Mouse (Mus musculus): Measurements from ENCODE around the gene AU022252. TPM values are rescaled to one million over a fixed set of nuclear protein-coding genes. Genes with fewer than 3 reads are reported as not detected.

Gene AU022252
- polyA plus RNA-seq, 1 experiment from 2014 or later = 35.1 TPM

GRCm38 (mm10) chr4:119178331-119178730 is 54.2 kb downstream of the AU022252 start:
- Histone ChIP-seq H3K36me3 (replicated peaks; ENCODE audit: control insufficient read depth, insufficient read depth, low read depth, low read length) (no peaks in the 10 kb centered on the region), H3K27ac (replicated peaks; ENCODE audit: low read depth, low read length) (no peak overlapping the region), H3K4me3 (ENCODE audit: low read depth, low read length) (no peak overlapping the region), H3K9ac (replicated peaks; ENCODE audit: low read length) (no peak overlapping the region), H3K4me2 (ENCODE audit: low read depth, low read length) (no peak overlapping the region), H3K4me1 (ENCODE audit: control insufficient read depth, insufficient read depth, low read length) (no peaks in the 10 kb centered on the region), H3K9me3 (replicated peaks; ENCODE audit: control insufficient read depth, low read length) (no peaks in the 10 kb centered on the region), H3K27me3 (ENCODE audit: control insufficient read depth, insufficient read depth, low read length) (no peaks in the 10 kb centered on the region)
- ATAC-seq (replicated peaks; ENCODE audit: insufficient number of reproducible peaks, low FRiP score, low TSS enrichment, low read depth) = no peak
- 72% methylated on average over 18 of the region's 18 CpGs for WGBS
- DNase-seq (ENCODE audit: low spot score) = no peak

- Histone ChIP-seq H3K4me3 (ENCODE audit: low read depth, low read length) (no peak overlapping the region), H3K27me3 (ENCODE audit: control insufficient read depth, insufficient read depth, low read length) (no peaks in the 10 kb centered on the region), H3K36me3 (replicated peaks; ENCODE audit: control insufficient read depth, insufficient read depth, low read depth, low read length) (no peaks in the 10 kb centered on the region), H3K9me3 (replicated peaks; ENCODE audit: control insufficient read depth, low read length) (no peaks in the 10 kb centered on the region), H3K4me2 (ENCODE audit: low read depth, low read length) (no peak overlapping the region), H3K9ac (replicated peaks; ENCODE audit: low read length) (no peak overlapping the region), H3K27ac (replicated peaks; ENCODE audit: low read depth, low read length) (no peak overlapping the region), H3K4me1 (ENCODE audit: control insufficient read depth, insufficient read depth, low read length) (no peaks in the 10 kb centered on the region)
- DNase-seq (ENCODE audit: low spot score) (no peak), ATAC-seq (replicated peaks; ENCODE audit: insufficient number of reproducible peaks, low FRiP score, low TSS enrichment, low read depth) (no peak)
- WGBS = 77% methylated on average over 5 of the region's 5 CpGs
These were observed 54.8 kb downstream of the AU022252 start for GRCm38 (mm10) chr4:119177702-119178101.

- H3K27me3 ChIP-seq (ENCODE audit: control insufficient read depth, insufficient read depth, low read length) = no peaks in the 10 kb centered on the region
- H3K4me3 ChIP-seq (ENCODE audit: low read depth, low read length) = peak within 1 kb of the TSS; percentile 74
- peak within 1 kb of the TSS; percentile 54 for H3K4me2 ChIP-seq (ENCODE audit: low read depth, low read length)
- H3K9me3 ChIP-seq (replicated peaks; ENCODE audit: control insufficient read depth, low read length) = no peaks in the 10 kb centered on the region
- under 1% methylated on average over 40 of the region's 40 CpGs for WGBS
- ATAC-seq (replicated peaks; ENCODE audit: insufficient number of reproducible peaks, low FRiP score, low TSS enrichment, low read depth) (peak; percentile 99), DNase-seq (ENCODE audit: low spot score) (peak; percentile 99)
- H3K9ac ChIP-seq (replicated peaks; ENCODE audit: low read length) = peak within 1 kb of the TSS; percentile 82
- H3K4me1 ChIP-seq (ENCODE audit: control insufficient read depth, insufficient read depth, low read length) = no peaks in the 10 kb centered on the region
- peaks cover 4% of the 10 kb centered on the region; the same call in 1 of the 2 replicates for H3K36me3 ChIP-seq (replicated peaks; ENCODE audit: control insufficient read depth, insufficient read depth, low read depth, low read length)
- H3K27ac ChIP-seq (replicated peaks; ENCODE audit: low read depth, low read length) = no peak within 1 kb of the TSS; the same call in 1 of the 2 replicates
These were observed 58.6 kb downstream of the AU022252 start, which contains the start of gene Zfp691 for GRCm38 (mm10) chr4:119173851-119174453. Gene Zfp691 (minus strand): TSS chr4:119174195.

GRCm38 (mm10) chr4:119172919-119173650 is 59.4 kb downstream of the AU022252 start:
- DNase-seq (ENCODE audit: low spot score) = no peak
- no peaks in the 10 kb centered on the region for H3K27me3 ChIP-seq (ENCODE audit: control insufficient read depth, insufficient read depth, low read length)
- no peaks in the 10 kb centered on the region for H3K4me1 ChIP-seq (ENCODE audit: control insufficient read depth, insufficient read depth, low read length)
- H3K9ac ChIP-seq (replicated peaks; ENCODE audit: low read length) = peak overlapping the region; percentile 82
- H3K4me2 ChIP-seq (ENCODE audit: low read depth, low read length) = peak overlapping the region; percentile 54
- no peaks in the 10 kb centered on the region for H3K9me3 ChIP-seq (replicated peaks; ENCODE audit: control insufficient read depth, low read length)
- H3K36me3 ChIP-seq (replicated peaks; ENCODE audit: control insufficient read depth, insufficient read depth, low read depth, low read length) = peaks cover 4% of the 10 kb centered on the region; the same call in 1 of the 2 replicates
- 43% methylated on average over 18 of the region's 18 CpGs for whole genome bisulfite sequencing
- no peak for ATAC-seq (replicated peaks; ENCODE audit: insufficient number of reproducible peaks, low FRiP score, low TSS enrichment, low read depth)
- peak overlapping the region; percentile 74 for H3K4me3 ChIP-seq (ENCODE audit: low read depth, low read length)
- H3K27ac ChIP-seq (replicated peaks; ENCODE audit: low read depth, low read length) = no peak overlapping the region

GRCm38 (mm10) chr4:119167663-119168062 is 64.8 kb downstream of the AU022252 start:
- no peaks in the 10 kb centered on the region for H3K9me3 ChIP-seq (replicated peaks; ENCODE audit: control insufficient read depth, low read length)
- H3K36me3 ChIP-seq (replicated peaks; ENCODE audit: control insufficient read depth, insufficient read depth, low read depth, low read length) = peaks cover 4% of the 10 kb centered on the region; the same call in 1 of the 2 replicates
- H3K4me1 ChIP-seq (ENCODE audit: control insufficient read depth, insufficient read depth, low read length) = no peaks in the 10 kb centered on the region
- H3K9ac ChIP-seq (replicated peaks; ENCODE audit: low read length) = no peak overlapping the region
- ATAC-seq (replicated peaks; ENCODE audit: insufficient number of reproducible peaks, low FRiP score, low TSS enrichment, low read depth) (no peak), DNase-seq (ENCODE audit: low spot score) (peak; percentile 90)
- 8% methylated on average over 4 of the region's 4 CpGs for WGBS
- H3K27ac ChIP-seq (replicated peaks; ENCODE audit: low read depth, low read length) = no peak overlapping the region
- no peak overlapping the region for H3K4me3 ChIP-seq (ENCODE audit: low read depth, low read length)
- H3K27me3 ChIP-seq (ENCODE audit: control insufficient read depth, insufficient read depth, low read length) = no peaks in the 10 kb centered on the region
- H3K4me2 ChIP-seq (ENCODE audit: low read depth, low read length) = no peak overlapping the region

GRCm38 (mm10) chr4:119167068-119167467 is 65.4 kb downstream of the AU022252 start:
- ATAC-seq (replicated peaks; ENCODE audit: insufficient number of reproducible peaks, low FRiP score, low TSS enrichment, low read depth) = no peak
- 80% methylated on average over 4 of the region's 4 CpGs for WGBS
- no peak overlapping the region for H3K9ac ChIP-seq (replicated peaks; ENCODE audit: low read length)
- no peak for DNase-seq (ENCODE audit: low spot score)
- H3K4me2 ChIP-seq (ENCODE audit: low read depth, low read length) = no peak overlapping the region
- H3K9me3 ChIP-seq (replicated peaks; ENCODE audit: control insufficient read depth, low read length) = no peaks in the 10 kb centered on the region
- H3K27me3 ChIP-seq (ENCODE audit: control insufficient read depth, insufficient read depth, low read length) = no peaks in the 10 kb centered on the region
- H3K36me3 ChIP-seq (replicated peaks; ENCODE audit: control insufficient read depth, insufficient read depth, low read depth, low read length) = peaks cover 4% of the 10 kb centered on the region; the same call in 1 of the 2 replicates
- no peak overlapping the region for H3K4me3 ChIP-seq (ENCODE audit: low read depth, low read length)
- no peak overlapping the region for H3K27ac ChIP-seq (replicated peaks; ENCODE audit: low read depth, low read length)
- H3K4me1 ChIP-seq (ENCODE audit: control insufficient read depth, insufficient read depth, low read length) = no peaks in the 10 kb centered on the region

- no peaks in the 10 kb centered on the region for H3K27me3 ChIP-seq (ENCODE audit: control insufficient read depth, insufficient read depth, low read length)
These were observed 66.6 kb downstream of the AU022252 start for GRCm38 (mm10) chr4:119165916-119166315.

GRCm38 (mm10) chr4:119162990-119163389 is 69.5 kb downstream of the AU022252 start:
- Histone ChIP-seq H3K9me3 (replicated peaks; ENCODE audit: control insufficient read depth, low read length) (no peaks in the 10 kb centered on the region), H3K4me2 (ENCODE audit: low read depth, low read length) (no peak overlapping the region), H3K27me3 (ENCODE audit: control insufficient read depth, insufficient read depth, low read length) (no peaks in the 10 kb centered on the region), H3K9ac (replicated peaks; ENCODE audit: low read length) (no peak overlapping the region), H3K27ac (replicated peaks; ENCODE audit: low read depth, low read length) (no peak overlapping the region), H3K36me3 (replicated peaks; ENCODE audit: control insufficient read depth, insufficient read depth, low read depth, low read length) (no peaks in the 10 kb centered on the region), H3K4me1 (ENCODE audit: control insufficient read depth, insufficient read depth, low read length) (no peaks in the 10 kb centered on the region), H3K4me3 (ENCODE audit: low read depth, low read length) (no peak overlapping the region)
- DNase-seq (ENCODE audit: low spot score) = no peak
- no peak for ATAC-seq (replicated peaks; ENCODE audit: insufficient number of reproducible peaks, low FRiP score, low TSS enrichment, low read depth)
- 75% methylated on average over 4 of the region's 4 CpGs for WGBS

More at GRCm38 (mm10) chr4:119165916-119166315, 66.6 kb downstream of the AU022252 start:
- Histone ChIP-seq H3K27ac (replicated peaks; ENCODE audit: low read depth, low read length) (no peak overlapping the region), H3K4me3 (ENCODE audit: low read depth, low read length) (no peak overlapping the region), H3K9me3 (replicated peaks; ENCODE audit: control insufficient read depth, low read length) (no peaks in the 10 kb centered on the region), H3K36me3 (replicated peaks; ENCODE audit: control insufficient read depth, insufficient read depth, low read depth, low read length) (peaks cover 4% of the 10 kb centered on the region; the same call in 1 of the 2 replicates), H3K4me2 (ENCODE audit: low read depth, low read length) (no peak overlapping the region), H3K9ac (replicated peaks; ENCODE audit: low read length) (no peak overlapping the region), H3K4me1 (ENCODE audit: control insufficient read depth, insufficient read depth, low read length) (no peaks in the 10 kb centered on the region)
- no peak for ATAC-seq (replicated peaks; ENCODE audit: insufficient number of reproducible peaks, low FRiP score, low TSS enrichment, low read depth)
- DNase-seq (ENCODE audit: low spot score) = no peak
- WGBS = 80% methylated on average over 7 of the region's 7 CpGs
